Mouse (Mus musculus) spleen, adult 2 months (tissue): Measurements from ENCODE around the gene Tmbim7.

ENCODE experiments used
- CTCF ChIP-seq: fragments of 200-500 bp; IDR thresholded peaks from 2 replicates; pipeline ENCODE4 v1.5.1; 2011; ENCODE audit warnings: mild to moderate bottlenecking, inconsistent platforms; ENCODE audit not compliant: insufficient read depth, insufficient read length, insufficient replicate concordance; ENCODE audit errors: extremely low read depth
- POLR2A ChIP-seq: fragments of 200-500 bp; IDR thresholded peaks from 2 replicates; pipeline ENCODE4 v1.6.1; 2011; ENCODE audit warnings: low read depth, low read length, inconsistent platforms

DNA sequence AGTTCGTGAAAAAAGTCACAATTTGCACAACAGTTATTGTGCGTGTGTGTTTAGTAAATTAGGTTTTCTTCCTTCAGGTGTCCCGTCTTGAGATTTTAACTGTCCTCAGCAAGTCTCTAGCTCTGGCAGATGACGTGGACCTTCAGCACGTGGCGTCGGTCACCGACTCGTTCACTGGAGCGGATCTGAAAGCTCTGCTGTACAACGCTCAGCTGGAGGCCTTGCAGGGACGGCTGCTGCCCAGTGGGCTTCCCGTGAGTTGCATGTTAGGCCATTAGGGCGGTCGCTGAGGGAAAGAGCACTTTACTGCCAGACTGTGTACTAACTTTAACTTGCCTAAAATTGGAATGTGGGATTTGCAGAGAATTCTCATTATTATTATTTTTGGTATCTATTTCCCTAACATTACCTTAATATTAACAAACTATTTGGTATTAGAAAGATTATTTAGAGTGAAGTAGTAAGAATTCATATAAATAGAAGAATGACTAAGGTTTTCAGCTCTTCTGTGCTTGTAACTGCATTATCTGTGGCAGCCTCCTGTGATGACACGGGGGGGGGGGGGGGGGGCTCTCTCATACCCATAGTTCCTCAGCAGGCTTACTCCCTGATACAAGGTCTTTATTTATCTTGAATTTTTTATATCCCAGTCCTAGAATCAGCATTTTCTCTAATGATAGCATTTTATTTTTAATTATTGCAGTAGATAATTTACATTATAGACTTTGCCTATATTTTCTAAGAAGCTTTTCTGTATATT, 19.3 kb upstream of the Tmbim7 start:
- TF ChIP-seq CTCF (no peak), POLR2A (no peak)
